8 mouse cellular contexts compared by ENCODE assay signal in the genomic region with DNA sequence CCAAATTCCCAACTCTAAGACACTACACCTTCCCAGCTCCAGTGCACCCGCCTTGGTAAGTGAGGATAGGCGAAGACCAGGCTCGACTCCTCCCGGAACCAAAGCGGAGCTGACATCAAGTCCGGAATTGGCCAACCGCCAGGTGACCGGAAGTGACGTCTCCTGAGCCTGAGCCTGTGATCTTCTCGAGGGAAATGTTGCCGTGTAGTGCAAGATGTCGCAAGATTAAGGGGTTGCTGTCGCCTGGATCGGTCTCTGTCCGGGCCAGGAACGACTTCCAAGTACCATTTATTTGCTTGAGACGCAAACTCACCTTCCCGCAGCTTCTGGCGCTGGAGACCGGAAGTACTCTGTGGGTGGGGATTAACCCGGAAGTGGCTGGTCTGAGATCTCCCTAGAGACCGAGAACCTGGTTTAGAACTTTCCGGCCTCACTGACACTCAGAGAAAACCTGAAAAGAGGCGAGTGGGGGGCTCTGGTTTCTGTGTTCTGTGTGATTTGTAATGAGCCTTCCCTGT. TPM values are rescaled to one million over a fixed set of nuclear protein-coding genes. Genes with fewer than 3 reads are reported as not detected.
DNase-seq lines count a peak whose midpoint lies in the region; ATAC-seq lines count a peak whose summit lies in the region.

No protein-coding gene starts in this region.

- H3K27ac ChIP-seq in intestine, embryonic 15.5 days = peak overlapping the region; percentile 89

- no peaks in the 10 kb centered on the region for H3K9me3 ChIP-seq in intestine, embryonic 15.5 days

- H3K4me2 ChIP-seq in intestine, embryonic 15.5 days (replicated peaks) = peak overlapping the region; percentile 60

- no peaks in the 10 kb centered on the region for H3K27me3 ChIP-seq in intestine, embryonic 15.5 days (replicated peaks)

- peak overlapping the region; percentile 55 for H3K9ac ChIP-seq in intestine, embryonic 15.5 days

- peak overlapping the region; percentile 49 for H3K4me3 ChIP-seq in intestine, embryonic 15.5 days (replicated peaks)

- 3% methylated on average over 24 of the region's 24 CpGs for WGBS in intestine, embryonic 15.5 days

- no peaks in the 10 kb centered on the region; the same call in 1 of the 2 replicates for H3K4me1 ChIP-seq in intestine, embryonic 15.5 days (replicated peaks)

- intact Hi-C loops in gastrocnemius, postnatal 36 days (cut with DNase I) = loop anchor here (5.0 kb wide), 2 partner anchors 52 to 122 kb away; a partner anchor contains a TSS
- intact Hi-C loops in left cerebral cortex, postnatal 14 days (cut with DNase I) = no loop called here

- peak; percentile 92 for ATAC-seq in intestine, embryonic 15.5 days
- peak; percentile 69 for ATAC-seq in megakaryocyte-erythroid progenitor cell, adult 5-6 weeks (replicated peaks; ENCODE audit: low FRiP score, low TSS enrichment, poor library complexity, severe bottlenecking)

- DNase-seq in adrenal gland, adult 8-10 months = peak; percentile 90
- DNase-seq in embryo, embryonic 11.5 days (ENCODE audit: low read depth, low spot score) = peak; percentile 88
- peak; percentile 97 to 99 for DNase-seq in gastrocnemius, postnatal 36 days
- DNase-seq in left cerebral cortex, postnatal 14 days (ENCODE audit: low spot score in 2 of 2) = peak; percentile 93 to 96
- DNase-seq in right cerebral cortex, postnatal 14 days = peak; percentile 99
- peak; percentile 97 for DNase-seq in urinary bladder, postnatal 25 days (ENCODE audit: low spot score)

- no peaks in the 10 kb centered on the region for H3K36me3 ChIP-seq in intestine, embryonic 15.5 days

RNA-seq across cellular contexts. Expression of a gene that starts 1.9 kb away (rescaled TPM):
- 1 to 10 TPM; 1.9 to 5.4 (median 3.0) TPM for total RNA-seq in adrenal gland, adult 8-10 months (2022)
- 1 to 10 TPM in 1 of 2 experiments, under 1 TPM in 1; 0.76 to 1.2 TPM for total RNA-seq in gastrocnemius, postnatal 36 days (2021)
- polyA plus RNA-seq in intestine, embryonic 15.5 days (2015; fragmentation: Nextera tagmentation; extraction: Ambion mirVana) = 3.4 and 4.3 TPM in 2 replicates
- total RNA-seq in left cerebral cortex, postnatal 14 days (2021) = 1 to 10 TPM; 4.8 to 5.6 TPM
- 0.90 and 1.6 TPM in 2 replicates for total RNA-seq in megakaryocyte-erythroid progenitor cell, adult 5-6 weeks (2014; fragmentation: Nextera tagmentation)
- 1.5 and 3.0 TPM in 2 replicates for total RNA-seq in megakaryocyte-erythroid progenitor cell, adult 5-6 weeks (2017)

RNA-seq across cellular contexts. Expression of a gene that starts 10.9 kb away (rescaled TPM):
- total RNA-seq in adrenal gland, adult 8-10 months (2022) = 100 to 1,000 TPM in 2 of 4 experiments, 10 to 100 TPM in 2; 64.6 to 102 (median 99.7) TPM
- 10 to 100 TPM; 18.4 to 20.3 TPM for total RNA-seq in gastrocnemius, postnatal 36 days (2021)
- 16.5 and 19.0 TPM in 2 replicates for polyA plus RNA-seq in intestine, embryonic 15.5 days (2015; fragmentation: Nextera tagmentation; extraction: Ambion mirVana)
- 100 to 1,000 TPM; 146 to 149 TPM for total RNA-seq in left cerebral cortex, postnatal 14 days (2021)
- total RNA-seq in megakaryocyte-erythroid progenitor cell, adult 5-6 weeks (2014; fragmentation: Nextera tagmentation) = 65.2 and 70.8 TPM in 2 replicates
- total RNA-seq in megakaryocyte-erythroid progenitor cell, adult 5-6 weeks (2017) = 88.0 and 89.2 TPM in 2 replicates

RNA-seq across cellular contexts. Expression of a gene that starts 39.7 kb away (rescaled TPM):
- 100 to 1,000 TPM in 3 of 4 experiments, 10 to 100 TPM in 1; 95.9 to 143 (median 121) TPM for total RNA-seq in adrenal gland, adult 8-10 months (2022)
- 1 to 10 TPM; 3.0 to 3.3 TPM for total RNA-seq in gastrocnemius, postnatal 36 days (2021)
- 30.4 and 31.7 TPM in 2 replicates for polyA plus RNA-seq in intestine, embryonic 15.5 days (2015; fragmentation: Nextera tagmentation; extraction: Ambion mirVana)
- total RNA-seq in left cerebral cortex, postnatal 14 days (2021) = 10 to 100 TPM; 16.8 to 19.0 TPM
- 15.4 and 21.4 TPM in 2 replicates for total RNA-seq in megakaryocyte-erythroid progenitor cell, adult 5-6 weeks (2014; fragmentation: Nextera tagmentation)
- total RNA-seq in megakaryocyte-erythroid progenitor cell, adult 5-6 weeks (2017) = 3.5 and 6.8 TPM in 2 replicates

RNA-seq across cellular contexts. Expression of a gene that starts 43.1 kb away (rescaled TPM):
- total RNA-seq in adrenal gland, adult 8-10 months (2022) = 100 to 1,000 TPM in 3 of 4 experiments, 10 to 100 TPM in 1; 92.9 to 136 (median 118) TPM
- 100 to 1,000 TPM; 113 to 156 TPM for total RNA-seq in gastrocnemius, postnatal 36 days (2021)
- polyA plus RNA-seq in intestine, embryonic 15.5 days (2015; fragmentation: Nextera tagmentation; extraction: Ambion mirVana) = 51.5 and 52.5 TPM in 2 replicates
- 10 to 100 TPM; 61.6 to 64.0 TPM for total RNA-seq in left cerebral cortex, postnatal 14 days (2021)
- 11.4 and 15.5 TPM in 2 replicates for total RNA-seq in megakaryocyte-erythroid progenitor cell, adult 5-6 weeks (2014; fragmentation: Nextera tagmentation)
- 13.7 and 19.8 TPM in 2 replicates for total RNA-seq in megakaryocyte-erythroid progenitor cell, adult 5-6 weeks (2017)

Comparison
In these comparisons a context has a peak if more than half of its experiments do, and no peak if none do; other contexts are left out.
1. Peak in every context shown above with its lines: DNase-seq, ATAC-seq, H3K4me3 ChIP-seq and H3K27ac ChIP-seq.
2. RNA of a gene that starts 39.7 kb away (total RNA-seq): 95.9 to 143 TPM in adrenal gland, adult 8-10 months; 3.5 to 21.4 TPM in megakaryocyte-erythroid progenitor cell, adult 5-6 weeks, 16.8 to 19.0 TPM in left cerebral cortex, postnatal 14 days and 3.0 to 3.3 TPM in gastrocnemius, postnatal 36 days; every median in the first group is over 4 times any median in the second.